In genomic region chr13:23530181-23530900, GRCm38 (mm10) we compare ENCODE assay signal across 7 mouse cellular contexts. TPM values are rescaled to one million over a fixed set of nuclear protein-coding genes. Genes with fewer than 3 reads are reported as not detected.
DNase-seq lines count a peak whose midpoint lies in the region; ATAC-seq lines count a peak whose summit lies in the region.

No protein-coding gene starts in this region.

- H3K27ac ChIP-seq in intestine, embryonic 15.5 days: peak overlapping the region; percentile 93
- H3K27ac ChIP-seq in midbrain, embryonic 10.5 days (replicated peaks): peak overlapping the region; percentile 97

- peak; percentile 77 for DNase-seq in T-cell, adult 2 months (ENCODE audit: low spot score)
- peak; percentile 65 to 81 for DNase-seq in cerebellum, postnatal 10 days
- DNase-seq in gastrocnemius, postnatal 10 days: peak; percentile 47
- DNase-seq in left cerebral cortex, postnatal 10 days (ENCODE audit: extremely low spot score in 1 of 2, low spot score in 2 of 2): peak; percentile 45 to 68
- DNase-seq in midbrain, embryonic 10.5 days (ENCODE audit: low spot score): no peak
- peak; percentile 72 to 76 for DNase-seq in spleen, postnatal 10 days (ENCODE audit: low spot score in 2 of 2)

- H3K9ac ChIP-seq in intestine, embryonic 15.5 days: peak overlapping the region; percentile 46

- H3K27me3 ChIP-seq in intestine, embryonic 15.5 days (replicated peaks): no peaks in the 10 kb centered on the region
- H3K27me3 ChIP-seq in midbrain, embryonic 10.5 days (ENCODE audit: low read depth, poor library complexity, severe bottlenecking): no peaks in the 10 kb centered on the region

- no peaks in the 10 kb centered on the region for H3K9me3 ChIP-seq in intestine, embryonic 15.5 days
- no peaks in the 10 kb centered on the region for H3K9me3 ChIP-seq in midbrain, embryonic 10.5 days (replicated peaks)

- peak overlapping the region; percentile 69 for H3K4me2 ChIP-seq in intestine, embryonic 15.5 days (replicated peaks)

- intact Hi-C loops in left cerebral cortex, postnatal 10 days (cut with DNase I): no loop called here

- under 1% methylated on average over 20 of the region's 20 CpGs for WGBS in intestine, embryonic 15.5 days
- WGBS in midbrain, embryonic 10.5 days: under 1% methylated on average over 20 of the region's 20 CpGs

- no peaks in the 10 kb centered on the region for H3K36me3 ChIP-seq in intestine, embryonic 15.5 days
- H3K36me3 ChIP-seq in midbrain, embryonic 10.5 days: no peaks in the 10 kb centered on the region

- ATAC-seq in intestine, embryonic 15.5 days: no peak

- H3K4me3 ChIP-seq in intestine, embryonic 15.5 days (replicated peaks): peak overlapping the region; percentile 39
- H3K4me3 ChIP-seq in midbrain, embryonic 10.5 days: peak overlapping the region; percentile 65

- peaks cover 13% of the 10 kb centered on the region for H3K4me1 ChIP-seq in intestine, embryonic 15.5 days (replicated peaks)
- H3K4me1 ChIP-seq in midbrain, embryonic 10.5 days: peaks cover 49% of the 10 kb centered on the region

RNA-seq across cellular contexts. Expression of gene Hist1h4h, which starts 0.5 kb away (rescaled TPM):
- 100 to 1,000 TPM; 473 to 507 TPM for total RNA-seq in gastrocnemius, postnatal 10 days (2021)
- 4.6 and 4.8 TPM in 2 replicates for polyA plus RNA-seq in intestine, embryonic 15.5 days (2015; fragmentation: Nextera tagmentation; extraction: Ambion mirVana)
- 100 to 1,000 TPM; 265 to 270 TPM for total RNA-seq in left cerebral cortex, postnatal 10 days (2021)
- 2.0 and 4.1 TPM in 2 replicates for polyA plus RNA-seq in midbrain, embryonic 10.5 days (2016; fragmentation: Nextera tagmentation; extraction: Ambion mirVana)

RNA-seq across cellular contexts. Expression of gene Hist1h2af, which starts 3.4 kb away (rescaled TPM):
- total RNA-seq in gastrocnemius, postnatal 10 days (2021): 100 to 1,000 TPM; 189 to 190 TPM
- 6.7 TPM in 1 of 2 replicates, not detected in the other for polyA plus RNA-seq in intestine, embryonic 15.5 days (2015; fragmentation: Nextera tagmentation; extraction: Ambion mirVana)
- total RNA-seq in left cerebral cortex, postnatal 10 days (2021): 10 to 100 TPM; 27.0 to 28.3 TPM
- polyA plus RNA-seq in midbrain, embryonic 10.5 days (2016; fragmentation: Nextera tagmentation; extraction: Ambion mirVana): 4.7 and 9.5 TPM in 2 replicates

RNA-seq across cellular contexts. Expression of gene Hist1h3g, which starts 4.9 kb away (rescaled TPM):
- total RNA-seq in gastrocnemius, postnatal 10 days (2021): 10 to 100 TPM; 58.4 to 59.9 TPM
- polyA plus RNA-seq in intestine, embryonic 15.5 days (2015; fragmentation: Nextera tagmentation; extraction: Ambion mirVana): 6.1 and 6.2 TPM in 2 replicates
- 10 to 100 TPM in 1 of 2 experiments, 1 to 10 TPM in 1; 9.7 to 10.4 TPM for total RNA-seq in left cerebral cortex, postnatal 10 days (2021)
- polyA plus RNA-seq in midbrain, embryonic 10.5 days (2016; fragmentation: Nextera tagmentation; extraction: Ambion mirVana): 5.5 and 5.6 TPM in 2 replicates

RNA-seq across cellular contexts. Expression of gene Hist1h2bh, which starts 12.9 kb away (rescaled TPM):
- total RNA-seq in gastrocnemius, postnatal 10 days (2021): 10 to 100 TPM; 11.8 to 13.3 TPM
- 1.1 and 1.3 TPM in 2 replicates for polyA plus RNA-seq in intestine, embryonic 15.5 days (2015; fragmentation: Nextera tagmentation; extraction: Ambion mirVana)
- 1 to 10 TPM; 1.4 to 1.7 TPM for total RNA-seq in left cerebral cortex, postnatal 10 days (2021)
- polyA plus RNA-seq in midbrain, embryonic 10.5 days (2016; fragmentation: Nextera tagmentation; extraction: Ambion mirVana): 1.00 and 1.0 TPM in 2 replicates

RNA-seq across cellular contexts. Expression of gene Hist1h3f, which starts 13.5 kb away (rescaled TPM):
- total RNA-seq in gastrocnemius, postnatal 10 days (2021): 10 to 100 TPM; 53.8 to 66.7 TPM
- 0.45 and 0.97 TPM in 2 replicates for polyA plus RNA-seq in intestine, embryonic 15.5 days (2015; fragmentation: Nextera tagmentation; extraction: Ambion mirVana)
- total RNA-seq in left cerebral cortex, postnatal 10 days (2021): 10 to 100 TPM; 22.6 to 23.0 TPM
- polyA plus RNA-seq in midbrain, embryonic 10.5 days (2016; fragmentation: Nextera tagmentation; extraction: Ambion mirVana): 1.1 and 1.5 TPM in 2 replicates

Comparison
In these comparisons a context has a peak if more than half of its experiments do, and no peak if none do; other contexts are left out.
1. RNA of gene Hist1h2af, which starts 3.4 kb away (total RNA-seq): 189 to 190 TPM in gastrocnemius, postnatal 10 days; 27.0 to 28.3 TPM in left cerebral cortex, postnatal 10 days; every median in the first group is over 4 times any median in the second.
2. RNA of gene Hist1h3g, which starts 4.9 kb away (total RNA-seq): 58.4 to 59.9 TPM in gastrocnemius, postnatal 10 days; 9.7 to 10.4 TPM in left cerebral cortex, postnatal 10 days; every median in the first group is over 4 times any median in the second.